Mouse (Mus musculus) ovary, adult 2 months (tissue): ENCODE measurements around the gene Skint3. TPM values are rescaled to one million over a fixed set of nuclear protein-coding genes. Genes with fewer than 3 reads are reported as not detected.

Experiments used
- polyA plus RNA-seq: library from polyadenylated mRNA; depleted of rRNA; stranded (reverse); fragments of >200 nt; gene quantifications from 2 replicates; pipeline ENCODE4 v1.2.3, GENCODE M21; 2012; rRNA removed

Skint3 gene
- not detected in 2 replicates for polyA plus RNA-seq

GRCm38 (mm10) chr4:112231945-112232344 is at the start of gene Skint3:
Gene Skint3, plus strand, starts transcription at chr4:112232245.

Other genes with a start within 250 kb of the Skint3 start
- gene Skint1, start 226.0 kb upstream of the Skint3 start, polyA plus RNA-seq, result not detected in 2 replicates
- not detected in 2 replicates for gene Skint4, start 160.2 kb upstream of the Skint3 start, polyA plus RNA-seq
- gene Skint9, start 201.7 kb downstream of the Skint3 start, polyA plus RNA-seq, result not detected in 2 replicates